Mouse (Mus musculus): ENCODE measurements around the gene Phc2. TPM values are rescaled to one million over a fixed set of nuclear protein-coding genes. Genes with fewer than 3 reads are reported as not detected.

The Phc2 gene
- polyA plus RNA-seq, 1 experiment, result 61.4 TPM

DNA sequence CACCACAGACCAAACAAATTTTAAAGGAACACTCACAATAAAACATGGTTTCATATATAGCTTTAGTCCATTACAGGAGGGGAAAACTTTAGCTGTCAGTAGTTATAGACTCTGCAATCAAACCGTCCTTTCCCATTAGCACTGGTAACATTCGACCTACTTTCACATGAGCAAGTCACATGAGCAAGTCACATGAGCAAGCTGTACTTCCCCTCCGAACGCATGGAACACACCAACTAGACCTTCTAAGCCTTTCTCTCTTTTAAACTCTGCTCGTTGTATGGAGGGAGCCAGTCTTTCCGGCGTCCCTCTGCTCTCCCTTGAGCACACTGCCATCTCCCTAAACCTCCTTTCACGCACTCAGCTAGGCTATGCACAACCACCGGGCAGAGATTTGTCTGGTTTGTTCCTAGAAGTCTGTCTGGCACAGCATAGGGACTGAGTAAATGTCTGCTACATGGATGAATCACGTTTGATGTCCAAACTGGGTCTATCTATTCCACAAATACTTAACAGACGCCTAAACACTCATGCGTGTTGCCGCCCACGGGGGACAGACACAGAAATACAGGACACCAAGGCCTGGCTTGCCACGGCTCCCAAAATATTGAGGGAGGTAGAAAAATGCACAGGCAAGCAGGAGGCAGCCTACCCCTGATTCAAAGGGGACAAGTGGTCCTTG is 130.6 kb downstream of the Phc2 start:
- H3K4me3 ChIP-seq (ENCODE audit: insufficient read depth, low read length), result no peak overlapping the region
- 0 out of 2 replicates have a peak overlapping the region, but pooled peaks have one; percentile 3 for H3K27ac ChIP-seq (ENCODE audit: insufficient read depth, low read depth, low read length)
- peaks cover 13% of the 10 kb centered on the region for H3K4me1 ChIP-seq (ENCODE audit: control insufficient read depth, insufficient read depth, low read length)
- TF ChIP-seq POLR2A (IDR thresholded peaks at IDR 0.05; ENCODE audit: borderline replicate concordance, low read depth, low read length) (no peak), CTCF (IDR thresholded peaks at IDR 0.05; ENCODE audit: low read depth, low read length) (no peak)

DNA sequence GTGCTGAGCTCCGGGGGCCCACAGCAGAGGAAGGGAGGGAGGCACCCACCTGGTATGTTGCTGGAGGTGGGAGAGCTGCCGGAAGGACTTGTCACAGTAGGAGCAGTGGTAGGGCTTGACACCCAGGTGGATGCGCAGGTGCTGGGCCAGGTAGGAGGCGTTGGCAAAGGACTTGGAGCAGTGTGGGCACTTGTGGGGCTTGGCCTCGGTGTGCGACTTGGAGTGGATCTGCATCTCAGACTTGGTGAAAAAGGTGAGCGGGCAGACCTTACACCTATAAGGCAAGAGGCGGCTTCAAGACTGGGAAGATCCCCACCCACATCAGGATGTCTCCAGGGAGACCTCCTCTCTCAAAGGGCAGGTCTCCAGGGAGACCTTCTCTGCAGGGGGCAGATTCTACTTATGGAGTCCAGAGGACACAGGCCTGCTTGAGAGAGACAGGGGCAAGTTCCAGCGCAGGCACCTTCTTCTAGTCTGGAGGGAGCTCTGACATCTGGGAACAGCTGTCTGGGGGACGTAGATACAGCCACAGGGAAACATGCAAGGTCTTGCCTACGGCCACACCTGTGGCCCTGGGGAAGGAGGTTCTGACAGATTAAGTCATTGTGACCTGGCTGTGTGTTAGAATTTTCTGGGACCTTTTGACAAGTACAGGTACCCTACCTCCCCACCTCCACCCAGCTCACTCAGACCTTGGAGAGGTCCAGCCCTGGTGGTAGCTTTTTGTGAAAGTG is 131.6 kb downstream of the Phc2 start:
- H3K27ac ChIP-seq (ENCODE audit: insufficient read depth, low read depth, low read length), result no peak overlapping the region
- TF ChIP-seq POLR2A (IDR thresholded peaks at IDR 0.05; ENCODE audit: borderline replicate concordance, low read depth, low read length) (no peak), CTCF (IDR thresholded peaks at IDR 0.05; ENCODE audit: low read depth, low read length) (no peak)
- peaks cover 13% of the 10 kb centered on the region for H3K4me1 ChIP-seq (ENCODE audit: control insufficient read depth, insufficient read depth, low read length)
- no peak overlapping the region for H3K4me3 ChIP-seq (ENCODE audit: insufficient read depth, low read length)

DNA sequence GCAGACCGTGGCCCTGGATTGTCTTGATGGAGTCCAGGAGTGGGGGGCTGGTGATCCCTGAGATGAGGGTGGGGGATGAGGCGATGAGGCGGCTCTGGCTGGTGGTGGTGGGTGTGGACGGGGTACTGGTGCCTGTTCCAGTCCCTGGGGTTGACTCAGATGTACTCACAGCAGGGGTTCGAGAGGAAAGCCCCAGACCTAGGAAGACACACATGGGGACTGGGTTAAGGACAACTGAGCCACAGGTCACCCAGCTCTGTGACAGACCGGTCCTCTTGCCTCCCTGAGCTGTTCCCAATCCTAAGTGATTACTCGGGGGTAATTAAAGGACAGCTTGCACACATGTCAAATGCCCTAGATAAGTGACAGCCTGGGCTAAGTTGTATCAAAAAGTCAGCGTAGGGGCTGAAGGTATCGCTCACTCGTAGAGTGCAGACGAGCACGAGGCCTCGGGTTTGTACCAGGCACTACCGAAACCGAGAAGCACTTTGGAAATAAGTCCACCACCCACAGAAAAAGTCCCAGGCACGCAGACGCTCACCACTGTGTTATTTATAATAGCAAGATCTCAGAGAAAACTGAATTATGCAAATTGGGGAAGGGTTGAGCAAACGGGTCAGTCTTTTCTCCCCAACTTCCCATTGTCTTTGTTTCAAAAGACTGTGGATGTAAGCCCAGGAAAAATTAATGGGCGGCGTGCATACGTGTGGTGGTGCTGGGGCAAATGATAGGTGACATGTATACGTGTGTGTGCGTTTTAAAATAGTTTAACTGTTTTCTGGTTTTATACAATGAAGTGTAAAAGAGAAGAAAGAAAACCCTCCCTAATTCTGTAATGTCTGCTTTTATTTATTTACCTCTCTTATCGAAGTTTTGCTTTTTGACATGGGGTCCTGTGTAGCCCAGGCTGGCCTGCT is 132.8 kb downstream of the Phc2 start:
- TF ChIP-seq POLR2A (IDR thresholded peaks at IDR 0.05; ENCODE audit: borderline replicate concordance, low read depth, low read length) (no peak), CTCF (IDR thresholded peaks at IDR 0.05; ENCODE audit: low read depth, low read length) (no peak)
- Histone ChIP-seq H3K4me3 (ENCODE audit: insufficient read depth, low read length) (no peak overlapping the region), H3K27ac (ENCODE audit: insufficient read depth, low read depth, low read length) (no peak overlapping the region), H3K4me1 (ENCODE audit: control insufficient read depth, insufficient read depth, low read length) (peaks cover 13% of the 10 kb centered on the region)

DNA sequence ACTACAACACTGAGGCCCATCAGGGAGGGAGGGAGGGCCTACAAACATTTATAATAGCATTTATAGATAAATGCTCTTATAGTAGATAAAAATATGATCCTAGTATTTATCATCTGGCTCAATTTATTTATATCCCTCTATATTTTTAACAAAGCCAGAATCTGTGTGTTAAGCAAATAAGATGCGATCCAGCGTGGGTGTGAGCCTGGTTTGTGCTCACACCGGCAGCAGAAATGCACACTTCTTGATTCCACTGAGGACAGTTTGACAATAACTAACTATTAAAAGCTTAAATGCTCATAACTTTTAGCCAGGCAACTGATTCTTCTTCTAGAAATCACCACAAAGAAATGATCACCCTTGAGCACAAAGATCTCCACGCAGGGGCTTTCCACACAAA is 133.6 kb downstream of the Phc2 start:
- Histone ChIP-seq H3K4me3 (ENCODE audit: insufficient read depth, low read length) (no peak overlapping the region), H3K27ac (ENCODE audit: insufficient read depth, low read depth, low read length) (no peak overlapping the region), H3K4me1 (ENCODE audit: control insufficient read depth, insufficient read depth, low read length) (peaks cover 13% of the 10 kb centered on the region)
- TF ChIP-seq CTCF (IDR thresholded peaks at IDR 0.05; ENCODE audit: low read depth, low read length) (no peak), POLR2A (IDR thresholded peaks at IDR 0.05; ENCODE audit: borderline replicate concordance, low read depth, low read length) (no peak)

DNA sequence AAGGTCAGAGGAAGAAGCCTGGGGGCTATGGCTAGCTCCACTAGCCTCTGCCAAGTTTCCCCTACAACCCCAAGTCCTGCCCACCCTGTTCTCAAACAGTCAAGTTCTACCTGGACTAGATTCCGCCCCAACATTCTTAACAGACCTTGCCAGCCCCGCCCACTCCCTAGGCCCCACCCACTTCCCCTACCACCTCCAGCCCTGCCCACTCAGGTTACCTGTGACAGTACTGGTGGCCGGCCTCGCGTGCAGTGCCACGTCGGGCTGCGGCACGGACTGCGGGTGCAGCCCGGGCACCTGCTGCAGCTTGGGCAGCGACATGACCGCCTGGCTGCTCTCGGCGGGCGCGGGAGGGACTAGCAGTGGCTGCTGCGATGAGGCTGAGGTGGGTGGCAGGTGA is 135.1 kb downstream of the Phc2 start:
- Histone ChIP-seq H3K4me3 (ENCODE audit: insufficient read depth, low read length) (no peak overlapping the region), H3K27ac (ENCODE audit: insufficient read depth, low read depth, low read length) (no peak overlapping the region), H3K4me1 (ENCODE audit: control insufficient read depth, insufficient read depth, low read length) (peaks cover 19% of the 10 kb centered on the region)
- TF ChIP-seq POLR2A (IDR thresholded peaks at IDR 0.05; ENCODE audit: borderline replicate concordance, low read depth, low read length) (no peak), CTCF (IDR thresholded peaks at IDR 0.05; ENCODE audit: low read depth, low read length) (no peak)

DNA sequence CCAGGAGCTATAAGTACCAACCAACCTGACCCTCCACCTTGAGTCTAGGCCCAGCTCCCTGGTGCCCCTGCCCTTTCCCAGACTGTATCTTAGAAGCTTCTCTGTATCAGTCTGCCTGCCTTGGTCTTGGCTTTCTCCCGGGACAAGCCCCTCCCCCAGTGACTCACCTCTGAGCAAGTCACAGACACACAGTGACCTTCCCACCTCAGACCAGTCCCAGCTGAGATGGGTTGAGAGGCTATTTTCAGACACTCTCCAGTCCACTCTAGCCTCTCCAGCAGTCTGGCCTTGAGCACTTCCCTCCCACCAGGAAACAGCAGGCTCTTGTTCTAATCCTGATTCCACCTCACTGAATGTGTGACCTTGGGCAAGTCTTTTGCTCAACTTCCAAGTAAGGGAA is 139.2 kb downstream of the Phc2 start:
- no peak for TF ChIP-seq CTCF (IDR thresholded peaks at IDR 0.05; ENCODE audit: low read depth, low read length)
- no peak for TF ChIP-seq POLR2A (IDR thresholded peaks at IDR 0.05; ENCODE audit: borderline replicate concordance, low read depth, low read length)
- no peak overlapping the region for H3K27ac ChIP-seq (ENCODE audit: insufficient read depth, low read depth, low read length)
- no peak overlapping the region for H3K4me3 ChIP-seq (ENCODE audit: insufficient read depth, low read length)
- H3K4me1 ChIP-seq (ENCODE audit: control insufficient read depth, insufficient read depth, low read length), result peaks cover 20% of the 10 kb centered on the region

DNA sequence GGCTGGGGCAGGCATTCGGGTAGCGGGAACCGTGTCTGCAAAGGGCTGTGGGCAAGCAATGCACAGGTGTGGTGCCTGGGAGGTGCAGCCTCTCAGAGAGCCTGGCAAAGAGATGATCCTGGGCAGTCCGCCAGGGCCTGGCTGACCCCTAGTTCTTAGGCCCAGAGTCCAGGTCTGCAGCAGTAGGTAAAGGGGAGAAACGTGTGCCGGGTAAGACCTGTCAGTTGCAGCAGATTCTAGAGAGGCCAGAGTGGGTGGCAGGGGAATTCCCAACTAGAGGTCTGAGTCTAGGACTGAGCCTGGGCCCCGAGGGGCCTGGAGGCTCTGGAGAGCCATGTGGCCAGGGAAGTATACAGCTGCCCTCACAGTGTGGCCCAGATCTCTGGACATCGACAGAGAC is 139.7 kb downstream of the Phc2 start:
- TF ChIP-seq POLR2A (IDR thresholded peaks at IDR 0.05; ENCODE audit: borderline replicate concordance, low read depth, low read length) (no peak), CTCF (IDR thresholded peaks at IDR 0.05; ENCODE audit: low read depth, low read length) (no peak)
- Histone ChIP-seq H3K27ac (ENCODE audit: insufficient read depth, low read depth, low read length) (no peak overlapping the region), H3K4me1 (ENCODE audit: control insufficient read depth, insufficient read depth, low read length) (peaks cover 20% of the 10 kb centered on the region), H3K4me3 (ENCODE audit: insufficient read depth, low read length) (no peak overlapping the region)

DNA sequence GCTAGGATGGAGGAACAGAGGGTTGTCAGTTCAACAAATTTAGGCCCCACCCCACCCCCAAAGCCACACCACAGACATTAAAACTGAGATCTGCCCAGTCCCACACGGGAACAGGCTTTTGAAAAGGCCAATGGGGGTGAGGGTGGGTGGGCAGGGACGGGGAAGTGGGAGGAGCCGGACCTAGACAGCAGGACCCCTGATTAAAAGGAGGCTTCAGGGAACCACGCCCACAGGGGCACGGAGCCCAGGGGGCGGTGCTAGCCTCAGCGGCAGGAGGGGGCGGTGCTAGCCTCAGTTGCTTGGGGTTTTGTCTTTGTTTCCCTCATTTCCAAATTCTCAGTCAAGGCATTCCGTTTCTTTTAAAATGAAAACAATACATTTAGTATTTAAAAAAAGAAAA is 141.1 kb downstream of the Phc2 start:
- H3K27ac ChIP-seq (ENCODE audit: insufficient read depth, low read depth, low read length), result no peak overlapping the region
- H3K4me1 ChIP-seq (ENCODE audit: control insufficient read depth, insufficient read depth, low read length), result peaks cover 20% of the 10 kb centered on the region
- TF ChIP-seq CTCF (IDR thresholded peaks at IDR 0.05; ENCODE audit: low read depth, low read length), result no peak
- no peak for TF ChIP-seq POLR2A (IDR thresholded peaks at IDR 0.05; ENCODE audit: borderline replicate concordance, low read depth, low read length)
- no peak overlapping the region for H3K4me3 ChIP-seq (ENCODE audit: insufficient read depth, low read length)

DNA sequence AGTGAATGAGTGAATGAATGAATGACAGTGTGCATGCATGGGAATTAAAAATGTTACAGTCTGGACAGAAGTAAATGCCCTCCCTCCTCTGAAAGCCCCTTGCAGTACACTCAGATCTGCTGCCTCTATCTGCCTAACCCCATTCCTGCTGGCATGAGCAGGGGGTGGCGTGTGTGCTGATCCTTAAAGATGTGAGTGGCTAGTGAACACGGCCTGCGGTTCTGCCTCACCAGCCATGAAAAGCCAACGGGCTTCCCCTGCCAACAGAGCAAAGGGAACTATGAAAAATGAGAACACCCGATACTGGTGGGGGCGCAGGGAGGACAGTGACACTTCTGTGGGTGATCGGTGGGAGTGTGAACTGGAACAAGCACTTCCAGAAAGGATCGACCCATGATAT is 142.3 kb downstream of the Phc2 start:
- Histone ChIP-seq H3K4me1 (ENCODE audit: control insufficient read depth, insufficient read depth, low read length) (peaks cover 20% of the 10 kb centered on the region), H3K4me3 (ENCODE audit: insufficient read depth, low read length) (no peak overlapping the region), H3K27ac (ENCODE audit: insufficient read depth, low read depth, low read length) (no peak overlapping the region)
- TF ChIP-seq POLR2A (IDR thresholded peaks at IDR 0.05; ENCODE audit: borderline replicate concordance, low read depth, low read length), result no peak
- TF ChIP-seq CTCF (IDR thresholded peaks at IDR 0.05; ENCODE audit: low read depth, low read length), result no peak
